Mouse (Mus musculus) hindbrain, embryonic 16.5 days (tissue): ENCODE measurements around the gene Dnaaf2. TPM values are rescaled to one million over a fixed set of nuclear protein-coding genes. Genes with fewer than 3 reads are reported as not detected.
"Not testable (repeated sequence)": the region's sequence is repeated elsewhere in the genome, so short reads cannot be mapped to it uniquely, and the experiment has no call there.

Source experiments
- ATAC-seq: fragments of 200-750 bp; cut with Nextera tagmentation; 2 replicates; pipeline ENCODE4 v1.8.0; 2017; ENCODE audit warnings: moderate TSS enrichment, moderate library complexity
- H3K27ac ChIP-seq: fragments of 300-500 bp; sonication (generic); 2 replicates; pipeline ENCODE4 v1.5.1; 2014; ENCODE audit warnings: low read depth, mild to moderate bottlenecking, control low read depth, low read length, moderate library complexity
- H3K27me3 ChIP-seq: fragments of 300-500 bp; sonication (generic); replicated peaks from 2 replicates; pipeline ENCODE4 v1.6.1; 2014; ENCODE audit warnings: low read length; ENCODE audit not compliant: control insufficient read depth, insufficient read depth
- H3K36me3 ChIP-seq: fragments of 300-500 bp; sonication (generic); 2 replicates; pipeline ENCODE4 v1.6.1; 2014; ENCODE audit warnings: mild to moderate bottlenecking, low read length, moderate library complexity, mixed read lengths; ENCODE audit not compliant: control insufficient read depth, insufficient read depth
- H3K4me1 ChIP-seq: fragments of 300-500 bp; sonication (generic); 2 replicates; pipeline ENCODE4 v1.6.1; 2014; ENCODE audit warnings: low read depth, low read length; ENCODE audit not compliant: control insufficient read depth, insufficient read depth
- H3K4me2 ChIP-seq: fragments of 300-500 bp; sonication (generic); 2 replicates; pipeline ENCODE4 v1.6.1; 2014; ENCODE audit warnings: mild to moderate bottlenecking, low read length, control low read depth, moderate library complexity
- H3K4me3 ChIP-seq: fragments of 300-500 bp; sonication (generic); 2 replicates; pipeline ENCODE4 v1.5.1; 2014; ENCODE audit warnings: mild to moderate bottlenecking, low read length, control low read depth, moderate library complexity
- H3K9ac ChIP-seq: fragments of 300-500 bp; sonication (generic); 2 replicates; pipeline ENCODE4 v1.6.1; 2014; ENCODE audit warnings: low read depth, mild to moderate bottlenecking, control low read depth, low read length, moderate library complexity
- H3K9me3 ChIP-seq: fragments of 300-500 bp; sonication (generic); 2 replicates; pipeline ENCODE4 v1.6.1; 2014; ENCODE audit warnings: mild to moderate bottlenecking, low read length, moderate library complexity; ENCODE audit not compliant: control insufficient read depth
- WGBS: fragments of 180-500 bp; shearing (Covaris S2); extraction: QIAGEN DNeasy Blood & Tissue Kit; methylation state at CpG from one replicate; pipeline ENCODE4 v1.1.7; 2014; 5-methylcytosine and 5-hydroxymethylcytosine counted together
- polyA plus RNA-seq: library from polyadenylated mRNA; unstranded; fragments of >200 nt; fragmentation: Nextera tagmentation; extraction: Ambion mirVana; gene quantifications from 2 replicates; pipeline ENCODE4 v1.2.1, GENCODE M21; 2015

The Dnaaf2 gene
- polyA plus RNA-seq, 1 experiment from 2014 or later: 6.8 TPM

DNA sequence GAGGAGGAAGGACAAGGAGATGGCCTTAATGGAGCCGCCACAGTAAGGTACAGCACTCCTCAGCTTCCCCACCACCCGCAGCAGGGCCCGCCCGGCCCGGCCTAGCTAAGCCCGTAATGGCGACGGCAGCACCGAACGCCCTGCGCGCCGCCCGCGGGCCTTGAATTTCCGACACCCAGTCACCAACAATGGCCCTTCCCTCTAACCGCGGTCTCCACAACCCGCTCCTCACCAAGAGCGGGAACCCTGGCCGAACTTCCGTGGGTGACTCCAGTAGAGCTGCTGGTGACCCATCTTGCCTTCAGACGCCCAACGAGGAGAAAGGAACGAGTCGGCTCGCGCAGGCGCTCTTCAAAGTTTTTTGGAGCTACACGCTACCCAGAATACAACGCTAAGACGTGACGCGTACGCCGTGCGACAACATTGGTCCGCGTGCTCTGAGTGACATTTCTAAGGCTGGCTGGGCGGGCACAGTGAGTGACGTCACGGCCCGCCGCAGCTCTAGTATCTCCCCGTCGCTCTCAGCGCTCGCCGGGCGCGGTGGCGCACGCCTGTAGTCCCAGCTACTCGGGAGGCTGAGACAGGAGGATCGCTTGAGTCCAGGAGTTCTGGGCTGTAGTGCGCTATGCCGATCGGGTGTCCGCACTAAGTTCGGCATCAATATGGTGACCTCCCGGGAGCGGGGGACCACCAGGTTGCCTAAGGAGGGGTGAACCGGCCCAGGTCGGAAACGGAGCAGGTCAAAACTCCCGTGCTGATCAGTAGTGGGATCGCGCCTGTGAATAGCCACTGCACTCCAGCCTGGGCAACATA, 39.3 kb downstream of the Dnaaf2 start, which contains the start of gene Rps29:
Gene Rps29 (minus strand): TSS at position 422 of the 813 bp plus-strand sequence.
- peak; percentile 99 for ATAC-seq
- H3K4me3 ChIP-seq: peak within 1 kb of the TSS; percentile 68
- H3K36me3 ChIP-seq: peaks cover 14% of the 10 kb centered on the region

GRCm38 (mm10) chr12:69158366-69158764, 39.9 kb downstream of the Dnaaf2 start:
- Histone ChIP-seq H3K9ac (peak overlapping the region; percentile 87), H3K4me3 (peak overlapping the region; percentile 68), H3K9me3 (no peaks in the 10 kb centered on the region), H3K36me3 (peaks cover 14% of the 10 kb centered on the region), H3K27me3 (no peaks in the 10 kb centered on the region), H3K27ac (peak overlapping the region; percentile 89), H3K4me2 (peak overlapping the region; percentile 71), H3K4me1 (peaks cover 7% of the 10 kb centered on the region)
- WGBS: 1% methylated on average over 19 of the region's 19 CpGs
- ATAC-seq: no peak; the same call in 1 of the 2 replicates

More for the DNA sequence above, 39.3 kb downstream of the Dnaaf2 start, which contains the start of gene Rps29:
- peak within 1 kb of the TSS; percentile 71 for H3K4me2 ChIP-seq
- not testable (repeated sequence) for H3K4me1 ChIP-seq, H3K9me3 ChIP-seq, H3K27me3 ChIP-seq
- peak within 1 kb of the TSS; percentile 87 for H3K9ac ChIP-seq
- WGBS: 0% methylated on average over 55 of the region's 68 CpGs
- H3K27ac ChIP-seq: peak within 1 kb of the TSS; percentile 89

GRCm38 (mm10) chr12:69157107-69157506, 41.1 kb downstream of the Dnaaf2 start:
- Histone ChIP-seq H3K4me3 (no peak overlapping the region), H3K4me1 (peaks cover 7% of the 10 kb centered on the region), H3K4me2 (no peak overlapping the region), H3K27ac (no peak overlapping the region), H3K9me3 (no peaks in the 10 kb centered on the region), H3K9ac (no peak overlapping the region), H3K36me3 (peaks cover 14% of the 10 kb centered on the region), H3K27me3 (no peaks in the 10 kb centered on the region)
- ATAC-seq: no peak
- 96% methylated on average over 2 of the region's 2 CpGs for WGBS

DNA sequence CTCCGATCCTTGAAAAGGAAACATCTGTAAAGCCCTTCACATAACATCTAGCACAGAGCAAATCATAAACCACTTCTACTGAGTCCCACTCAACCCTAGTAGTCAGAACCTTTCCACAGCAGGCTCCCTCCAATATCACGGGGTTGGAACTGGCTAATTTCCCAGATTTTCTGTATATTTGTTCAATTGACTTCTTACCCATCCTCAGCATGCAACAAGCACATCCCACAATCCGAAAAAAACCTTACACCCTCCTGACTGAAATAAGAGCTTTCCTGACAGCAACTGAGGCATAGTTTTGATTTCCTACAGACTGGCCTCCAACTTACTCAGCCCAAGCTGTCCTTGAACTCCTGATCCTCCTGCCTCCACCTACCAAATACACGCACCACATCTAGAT, 41.8 kb downstream of the Dnaaf2 start:
- H3K9ac ChIP-seq: no peak overlapping the region
- no peak for ATAC-seq
- WGBS: 78% methylated on average over 4 of the region's 4 CpGs
- H3K27me3 ChIP-seq: no peaks in the 10 kb centered on the region
- peaks cover 14% of the 10 kb centered on the region for H3K36me3 ChIP-seq
- H3K27ac ChIP-seq: no peak overlapping the region
- no peaks in the 10 kb centered on the region for H3K9me3 ChIP-seq
- H3K4me3 ChIP-seq: no peak overlapping the region
- H3K4me2 ChIP-seq: no peak overlapping the region
- peaks cover 7% of the 10 kb centered on the region for H3K4me1 ChIP-seq

DNA sequence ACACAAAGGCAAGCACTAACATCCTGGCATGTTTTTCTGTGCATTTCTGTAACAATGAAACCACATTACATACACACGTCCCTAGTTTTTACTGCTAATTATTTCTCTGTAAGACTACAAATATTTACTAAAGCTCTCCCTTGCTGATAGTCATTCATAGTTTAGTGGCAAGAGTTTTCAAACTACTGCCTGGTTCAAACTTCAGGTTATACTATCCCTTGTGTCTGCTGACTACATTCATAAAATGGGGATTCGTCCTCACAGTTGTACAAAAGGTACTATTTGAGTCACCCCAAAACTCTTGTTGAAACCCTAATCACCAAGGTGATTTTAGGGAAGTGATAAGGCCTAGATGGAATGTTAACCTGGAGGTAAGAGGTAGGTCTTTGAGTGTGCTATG, 42.3 kb downstream of the Dnaaf2 start:
- Histone ChIP-seq H3K4me2 (no peak overlapping the region), H3K36me3 (peaks cover 14% of the 10 kb centered on the region), H3K9ac (no peak overlapping the region), H3K4me3 (no peak overlapping the region), H3K27me3 (no peaks in the 10 kb centered on the region), H3K9me3 (no peaks in the 10 kb centered on the region), H3K4me1 (peaks cover 7% of the 10 kb centered on the region), H3K27ac (no peak overlapping the region)
- ATAC-seq: no peak
- 89% methylated on average over 2 of the region's 2 CpGs for WGBS

GRCm38 (mm10) chr12:69150049-69150448, 48.2 kb downstream of the Dnaaf2 start:
- Histone ChIP-seq H3K27me3 (no peaks in the 10 kb centered on the region), H3K27ac (no peak overlapping the region), H3K9ac (no peak overlapping the region), H3K4me2 (peak overlapping the region; percentile 23; the same call in 1 of the 2 replicates), H3K9me3 (no peaks in the 10 kb centered on the region), H3K4me1 (no peaks in the 10 kb centered on the region), H3K4me3 (no peak overlapping the region), H3K36me3 (no peaks in the 10 kb centered on the region)
- 76% methylated on average over 13 of the region's 13 CpGs for WGBS
- ATAC-seq: peak; percentile 24; the same call in 1 of the 2 replicates

- Histone ChIP-seq H3K27ac (no peak overlapping the region), H3K27me3 (no peaks in the 10 kb centered on the region), H3K4me2 (no peak overlapping the region), H3K4me3 (no peak overlapping the region), H3K36me3 (no peaks in the 10 kb centered on the region), H3K9me3 (no peaks in the 10 kb centered on the region), H3K4me1 (no peaks in the 10 kb centered on the region), H3K9ac (no peak overlapping the region)
- ATAC-seq: no peak
- WGBS: 96% methylated on average over 5 of the region's 5 CpGs
Observed at GRCm38 (mm10) chr12:69147166-69147735, 51.0 kb downstream of the Dnaaf2 start.

GRCm38 (mm10) chr12:69143460-69143859, 54.8 kb downstream of the Dnaaf2 start:
- no peak overlapping the region for H3K9ac ChIP-seq
- H3K4me3 ChIP-seq: no peak overlapping the region
- no peaks in the 10 kb centered on the region for H3K4me1 ChIP-seq
- H3K27ac ChIP-seq: no peak overlapping the region
- no peaks in the 10 kb centered on the region for H3K9me3 ChIP-seq
- no peaks in the 10 kb centered on the region for H3K27me3 ChIP-seq
- 67% methylated on average over 6 of the region's 6 CpGs for WGBS
- no peak overlapping the region for H3K4me2 ChIP-seq
- no peaks in the 10 kb centered on the region for H3K36me3 ChIP-seq
- no peak for ATAC-seq

DNA sequence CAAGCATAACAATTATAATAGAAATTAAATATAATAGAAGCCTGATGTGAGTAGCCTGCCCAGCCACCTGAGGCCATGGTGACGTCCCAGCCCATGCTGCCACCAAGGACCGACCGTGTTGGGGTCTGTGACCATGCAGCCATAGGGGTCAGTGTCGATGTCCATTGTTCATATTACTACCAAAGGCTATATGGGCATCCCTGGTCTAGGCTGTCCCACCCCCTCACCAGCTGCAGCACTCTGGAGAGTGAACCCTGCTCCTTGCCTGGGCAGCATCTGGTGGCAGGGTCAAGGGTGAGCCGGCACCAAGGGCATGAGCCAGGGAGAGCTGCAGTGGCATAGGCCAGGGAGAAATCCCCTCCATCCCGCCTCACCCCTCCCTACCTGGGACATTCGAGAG, 58.4 kb downstream of the Dnaaf2 start:
- no peak for ATAC-seq
- H3K4me1 ChIP-seq: no peaks in the 10 kb centered on the region
- H3K4me3 ChIP-seq: no peak overlapping the region
- H3K9me3 ChIP-seq: no peaks in the 10 kb centered on the region
- H3K9ac ChIP-seq: no peak overlapping the region
- no peak overlapping the region for H3K27ac ChIP-seq
- H3K36me3 ChIP-seq: no peaks in the 10 kb centered on the region
- H3K4me2 ChIP-seq: no peak overlapping the region
- no peaks in the 10 kb centered on the region for H3K27me3 ChIP-seq
- WGBS: 86% methylated on average over 7 of the region's 7 CpGs
